Mouse (Mus musculus) liver, postnatal 0 days (tissue): ENCODE data around the gene Ppp1r10.

ENCODE experiments used
- CTCF ChIP-seq: sonication (generic); IDR thresholded peaks from 2 replicates; pipeline ENCODE4 v1.5.1; 2016; ENCODE audit warnings: antibody characterized with exemption, low read depth
- EP300 ChIP-seq: IDR thresholded peaks from 2 replicates; pipeline ENCODE4 v1.6.1; 2016; ENCODE audit warnings: antibody characterized with exemption, low read depth, mild to moderate bottlenecking

- TF ChIP-seq CTCF (peak; percentile 92), EP300 (no peak)
Observed at GRCm38 (mm10) chr17:35937700-35938348, 21.6 kb downstream of the Ppp1r10 start.
